Mouse (Mus musculus): ENCODE measurements around the gene Plekha1. TPM values are rescaled to one million over a fixed set of nuclear protein-coding genes. Genes with fewer than 3 reads are reported as not detected.

The Plekha1 gene
- polyA plus RNA-seq, 1 experiment from 2014 or later: 69.9 TPM

- H3K4me1 ChIP-seq (ENCODE audit: control insufficient read depth, insufficient read depth, low read length): no peaks in the 10 kb centered on the region
- H3K4me2 ChIP-seq (ENCODE audit: low read depth, low read length): no peak overlapping the region
- no peak overlapping the region for H3K9ac ChIP-seq (replicated peaks; ENCODE audit: low read depth, low read length)
- ATAC-seq (ENCODE audit: low read depth): no peak
- peaks cover 12% of the 10 kb centered on the region for H3K36me3 ChIP-seq (ENCODE audit: control insufficient read depth, insufficient read depth, low read length)
- 88% methylated on average over 2 of the region's 2 CpGs for WGBS
- H3K4me3 ChIP-seq (ENCODE audit: low read depth, low read length): no peak overlapping the region
- H3K27ac ChIP-seq (ENCODE audit: low read depth, low read length): no peak overlapping the region
- no peaks in the 10 kb centered on the region for H3K27me3 ChIP-seq (ENCODE audit: control insufficient read depth, insufficient read depth, low read length)
- H3K9me3 ChIP-seq (ENCODE audit: control insufficient read depth, low read length): no peaks in the 10 kb centered on the region
Observed at GRCm38 (mm10) chr7:130884161-130884560, 18.6 kb downstream of the Plekha1 start.

GRCm38 (mm10) chr7:130886246-130886645, 20.7 kb downstream of the Plekha1 start:
- H3K27me3 ChIP-seq (ENCODE audit: control insufficient read depth, insufficient read depth, low read length): no peaks in the 10 kb centered on the region
- H3K36me3 ChIP-seq (ENCODE audit: control insufficient read depth, insufficient read depth, low read length): peaks cover 12% of the 10 kb centered on the region; the same call in 1 of the 2 replicates
- no peak overlapping the region for H3K4me3 ChIP-seq (ENCODE audit: low read depth, low read length)
- WGBS: 94% methylated on average over 3 of the region's 3 CpGs
- no peaks in the 10 kb centered on the region for H3K9me3 ChIP-seq (ENCODE audit: control insufficient read depth, low read length)
- H3K9ac ChIP-seq (replicated peaks; ENCODE audit: low read depth, low read length): no peak overlapping the region
- no peak overlapping the region for H3K27ac ChIP-seq (ENCODE audit: low read depth, low read length)
- ATAC-seq (ENCODE audit: low read depth): no peak
- H3K4me1 ChIP-seq (ENCODE audit: control insufficient read depth, insufficient read depth, low read length): no peaks in the 10 kb centered on the region
- no peak overlapping the region for H3K4me2 ChIP-seq (ENCODE audit: low read depth, low read length)

GRCm38 (mm10) chr7:130887946-130888345, 22.4 kb downstream of the Plekha1 start:
- Histone ChIP-seq H3K4me3 (ENCODE audit: low read depth, low read length) (no peak overlapping the region), H3K27ac (ENCODE audit: low read depth, low read length) (no peak overlapping the region), H3K4me1 (ENCODE audit: control insufficient read depth, insufficient read depth, low read length) (no peaks in the 10 kb centered on the region), H3K4me2 (ENCODE audit: low read depth, low read length) (no peak overlapping the region), H3K36me3 (ENCODE audit: control insufficient read depth, insufficient read depth, low read length) (peaks cover 6% of the 10 kb centered on the region; the same call in 1 of the 2 replicates), H3K27me3 (ENCODE audit: control insufficient read depth, insufficient read depth, low read length) (no peaks in the 10 kb centered on the region), H3K9me3 (ENCODE audit: control insufficient read depth, low read length) (no peaks in the 10 kb centered on the region), H3K9ac (replicated peaks; ENCODE audit: low read depth, low read length) (no peak overlapping the region)
- ATAC-seq (ENCODE audit: low read depth): no peak
- WGBS: 49% methylated on average over 3 of the region's 3 CpGs

GRCm38 (mm10) chr7:130890871-130891270, 25.3 kb downstream of the Plekha1 start:
- no peak overlapping the region for H3K4me3 ChIP-seq (ENCODE audit: low read depth, low read length)
- H3K4me1 ChIP-seq (ENCODE audit: control insufficient read depth, insufficient read depth, low read length): no peaks in the 10 kb centered on the region
- 55% methylated on average over 2 of the region's 2 CpGs for WGBS
- H3K27ac ChIP-seq (ENCODE audit: low read depth, low read length): no peak overlapping the region
- H3K9me3 ChIP-seq (ENCODE audit: control insufficient read depth, low read length): no peaks in the 10 kb centered on the region
- H3K4me2 ChIP-seq (ENCODE audit: low read depth, low read length): no peak overlapping the region
- H3K27me3 ChIP-seq (ENCODE audit: control insufficient read depth, insufficient read depth, low read length): no peaks in the 10 kb centered on the region
- no peak overlapping the region for H3K9ac ChIP-seq (replicated peaks; ENCODE audit: low read depth, low read length)
- ATAC-seq (ENCODE audit: low read depth): no peak
- peaks cover 2% of the 10 kb centered on the region for H3K36me3 ChIP-seq (ENCODE audit: control insufficient read depth, insufficient read depth, low read length)

- Histone ChIP-seq H3K9ac (replicated peaks; ENCODE audit: low read depth, low read length) (no peak overlapping the region), H3K27me3 (ENCODE audit: control insufficient read depth, insufficient read depth, low read length) (no peaks in the 10 kb centered on the region), H3K9me3 (ENCODE audit: control insufficient read depth, low read length) (no peaks in the 10 kb centered on the region), H3K36me3 (ENCODE audit: control insufficient read depth, insufficient read depth, low read length) (no peaks in the 10 kb centered on the region; the same call in 1 of the 2 replicates), H3K4me3 (ENCODE audit: low read depth, low read length) (no peak overlapping the region), H3K4me1 (ENCODE audit: control insufficient read depth, insufficient read depth, low read length) (no peaks in the 10 kb centered on the region), H3K27ac (ENCODE audit: low read depth, low read length) (no peak overlapping the region), H3K4me2 (ENCODE audit: low read depth, low read length) (no peak overlapping the region)
- 87% methylated on average over 6 of the region's 6 CpGs for WGBS
- no peak for ATAC-seq (ENCODE audit: low read depth)
Observed at GRCm38 (mm10) chr7:130892973-130893372, 27.4 kb downstream of the Plekha1 start.

- H3K9me3 ChIP-seq (ENCODE audit: control insufficient read depth, low read length): no peaks in the 10 kb centered on the region
- H3K27ac ChIP-seq (ENCODE audit: low read depth, low read length): no peak overlapping the region
- H3K27me3 ChIP-seq (ENCODE audit: control insufficient read depth, insufficient read depth, low read length): no peaks in the 10 kb centered on the region
- no peak overlapping the region for H3K4me2 ChIP-seq (ENCODE audit: low read depth, low read length)
- H3K36me3 ChIP-seq (ENCODE audit: control insufficient read depth, insufficient read depth, low read length): no peaks in the 10 kb centered on the region; the same call in 1 of the 2 replicates
- 86% methylated on average over 9 of the region's 9 CpGs for WGBS
- H3K4me3 ChIP-seq (ENCODE audit: low read depth, low read length): no peak overlapping the region
- no peak for ATAC-seq (ENCODE audit: low read depth)
- H3K9ac ChIP-seq (replicated peaks; ENCODE audit: low read depth, low read length): no peak overlapping the region
- H3K4me1 ChIP-seq (ENCODE audit: control insufficient read depth, insufficient read depth, low read length): no peaks in the 10 kb centered on the region
Observed at GRCm38 (mm10) chr7:130894931-130895617, 29.5 kb downstream of the Plekha1 start.

- Histone ChIP-seq H3K4me1 (ENCODE audit: control insufficient read depth, insufficient read depth, low read length) (no peaks in the 10 kb centered on the region), H3K9me3 (ENCODE audit: control insufficient read depth, low read length) (no peaks in the 10 kb centered on the region), H3K27ac (ENCODE audit: low read depth, low read length) (no peak overlapping the region), H3K36me3 (ENCODE audit: control insufficient read depth, insufficient read depth, low read length) (peaks cover 1% of the 10 kb centered on the region; the same call in 1 of the 2 replicates), H3K4me2 (ENCODE audit: low read depth, low read length) (no peak overlapping the region), H3K4me3 (ENCODE audit: low read depth, low read length) (no peak overlapping the region), H3K9ac (replicated peaks; ENCODE audit: low read depth, low read length) (no peak overlapping the region), H3K27me3 (ENCODE audit: control insufficient read depth, insufficient read depth, low read length) (no peaks in the 10 kb centered on the region)
- 81% methylated on average over 2 of the region's 2 CpGs for WGBS
- ATAC-seq (ENCODE audit: low read depth): no peak
Observed at GRCm38 (mm10) chr7:130895618-130895945, 30.0 kb downstream of the Plekha1 start.

- 75% methylated on average over 3 of the region's 3 CpGs for WGBS
- no peaks in the 10 kb centered on the region for H3K4me1 ChIP-seq (ENCODE audit: control insufficient read depth, insufficient read depth, low read length)
- no peak overlapping the region for H3K4me2 ChIP-seq (ENCODE audit: low read depth, low read length)
- H3K9me3 ChIP-seq (ENCODE audit: control insufficient read depth, low read length): no peaks in the 10 kb centered on the region
- no peaks in the 10 kb centered on the region for H3K27me3 ChIP-seq (ENCODE audit: control insufficient read depth, insufficient read depth, low read length)
- H3K27ac ChIP-seq (ENCODE audit: low read depth, low read length): no peak overlapping the region
- no peak overlapping the region for H3K4me3 ChIP-seq (ENCODE audit: low read depth, low read length)
- peaks cover 5% of the 10 kb centered on the region; the same call in 1 of the 2 replicates for H3K36me3 ChIP-seq (ENCODE audit: control insufficient read depth, insufficient read depth, low read length)
- no peak overlapping the region for H3K9ac ChIP-seq (replicated peaks; ENCODE audit: low read depth, low read length)
- ATAC-seq (ENCODE audit: low read depth): no peak
Observed at GRCm38 (mm10) chr7:130896064-130896463, 30.5 kb downstream of the Plekha1 start.

GRCm38 (mm10) chr7:130897201-130897600, 31.6 kb downstream of the Plekha1 start:
- Histone ChIP-seq H3K27ac (ENCODE audit: low read depth, low read length) (no peak overlapping the region), H3K36me3 (ENCODE audit: control insufficient read depth, insufficient read depth, low read length) (peaks cover 5% of the 10 kb centered on the region; the same call in 1 of the 2 replicates), H3K9me3 (ENCODE audit: control insufficient read depth, low read length) (no peaks in the 10 kb centered on the region), H3K4me1 (ENCODE audit: control insufficient read depth, insufficient read depth, low read length) (no peaks in the 10 kb centered on the region), H3K4me2 (ENCODE audit: low read depth, low read length) (no peak overlapping the region), H3K9ac (replicated peaks; ENCODE audit: low read depth, low read length) (no peak overlapping the region), H3K27me3 (ENCODE audit: control insufficient read depth, insufficient read depth, low read length) (no peaks in the 10 kb centered on the region), H3K4me3 (ENCODE audit: low read depth, low read length) (no peak overlapping the region)
- ATAC-seq (ENCODE audit: low read depth): no peak
- WGBS: 92% methylated on average over 10 of the region's 10 CpGs

Data from neural tube, embryonic 14.5 days (tissue).